Mouse (Mus musculus) heart, embryonic 13.5 days (tissue): ENCODE measurements at regions not wholly inside any gene's neighbourhood (a gene's known extent, or its start where the extent isn't known, plus 50 kb on each side); places are given as distances from the start of the nearest gene placed in this dataset.

Experiments used
- ATAC-seq: fragments of 200-750 bp; cut with Nextera tagmentation; 2 replicates; pipeline ENCODE4 v1.8.0; 2017; ENCODE audit warnings: moderate TSS enrichment; ENCODE audit not compliant: insufficient number of reproducible peaks, low FRiP score, low TSS enrichment; ENCODE audit errors: extremely low read depth
- H3K27ac ChIP-seq: fragments of 300-500 bp; sonication (generic); replicated peaks from 2 replicates; pipeline ENCODE4 v1.5.1; 2015; ENCODE audit warnings: moderate library complexity, mild to moderate bottlenecking, inconsistent platforms
- H3K27me3 ChIP-seq: fragments of 300-500 bp; sonication (generic); replicated peaks from 2 replicates; pipeline ENCODE4 v1.6.1; 2015; ENCODE audit warnings: mild to moderate bottlenecking, inconsistent platforms
- H3K36me3 ChIP-seq: fragments of 300-500 bp; sonication (generic); 2 replicates; pipeline ENCODE4 v1.6.1; 2015; ENCODE audit warnings: mild to moderate bottlenecking, inconsistent platforms
- H3K4me1 ChIP-seq: fragments of 300-500 bp; sonication (generic); 2 replicates; pipeline ENCODE4 v1.6.1; 2015; ENCODE audit warnings: inconsistent platforms
- H3K4me2 ChIP-seq: fragments of 300-500 bp; sonication (generic); 2 replicates; pipeline ENCODE4 v1.6.1; 2015; ENCODE audit warnings: inconsistent platforms, mild to moderate bottlenecking, moderate library complexity
- H3K4me3 ChIP-seq: fragments of 300-500 bp; sonication (generic); 2 replicates; pipeline ENCODE4 v1.5.1; 2015; ENCODE audit warnings: moderate library complexity, mild to moderate bottlenecking, inconsistent platforms
- H3K9ac ChIP-seq: fragments of 300-500 bp; sonication (generic); 2 replicates; pipeline ENCODE4 v1.6.1; 2015; ENCODE audit warnings: inconsistent platforms, mild to moderate bottlenecking, moderate library complexity
- H3K9me3 ChIP-seq: fragments of 300-500 bp; sonication (generic); 2 replicates; pipeline ENCODE4 v1.6.1; 2016; ENCODE audit warnings: inconsistent platforms
- WGBS: fragments of 180-500 bp; shearing (Covaris S2); methylation state at CpG from one replicate; pipeline ENCODE4 v1.1.7; 2015; ENCODE audit warnings: mixed read lengths; 5-methylcytosine and 5-hydroxymethylcytosine counted together

- Histone ChIP-seq H3K9ac (no peak overlapping the region), H3K4me3 (no peak overlapping the region), H3K27me3 (no peaks in the 10 kb centered on the region), H3K4me2 (no peak overlapping the region), H3K27ac (no peak overlapping the region), H3K9me3 (no peaks in the 10 kb centered on the region), H3K36me3 (no peaks in the 10 kb centered on the region), H3K4me1 (peaks cover 30% of the 10 kb centered on the region)
- WGBS, result 37% methylated on average over 3 of the region's 3 CpGs
- ATAC-seq, result no peak
These were observed 50.2 kb upstream of the Bod1 start for GRCm38 (mm10) chr11:31721908-31722307.

- H3K27me3 ChIP-seq, result no peaks in the 10 kb centered on the region
- H3K27ac ChIP-seq, result no peak overlapping the region
- peaks cover 7% of the 10 kb centered on the region for H3K4me1 ChIP-seq
- WGBS, result 76% methylated on average over 1 of the region's 1 CpGs
- H3K4me2 ChIP-seq, result no peak overlapping the region
- no peaks in the 10 kb centered on the region for H3K36me3 ChIP-seq
- no peak overlapping the region for H3K4me3 ChIP-seq
- H3K9me3 ChIP-seq, result no peaks in the 10 kb centered on the region
- ATAC-seq, result no peak
- no peak overlapping the region for H3K9ac ChIP-seq
These were observed 52.8 kb upstream of the Bod1 start for GRCm38 (mm10) chr11:31724506-31724905.

GRCm38 (mm10) chr11:31725936-31726647 lies 54.4 kb upstream of the Bod1 start:
- Histone ChIP-seq H3K4me2 (no peak overlapping the region), H3K27me3 (no peaks in the 10 kb centered on the region), H3K27ac (no peak overlapping the region), H3K9me3 (no peaks in the 10 kb centered on the region), H3K4me3 (no peak overlapping the region), H3K9ac (no peak overlapping the region), H3K36me3 (no peaks in the 10 kb centered on the region), H3K4me1 (peaks cover 21% of the 10 kb centered on the region)
- no peak for ATAC-seq
- 65% methylated on average over 15 of the region's 15 CpGs for WGBS

GRCm38 (mm10) chr11:31727289-31727688 lies 55.6 kb upstream of the Bod1 start:
- no peak for ATAC-seq
- H3K4me3 ChIP-seq, result no peak overlapping the region
- no peak overlapping the region for H3K27ac ChIP-seq
- WGBS, result 75% methylated on average over 8 of the region's 8 CpGs
- H3K27me3 ChIP-seq, result no peaks in the 10 kb centered on the region
- peaks cover 29% of the 10 kb centered on the region for H3K4me1 ChIP-seq
- H3K9ac ChIP-seq, result no peak overlapping the region
- H3K9me3 ChIP-seq, result no peaks in the 10 kb centered on the region
- H3K4me2 ChIP-seq, result no peak overlapping the region
- no peaks in the 10 kb centered on the region for H3K36me3 ChIP-seq

- Histone ChIP-seq H3K4me1 (peaks cover 52% of the 10 kb centered on the region), H3K27me3 (no peaks in the 10 kb centered on the region), H3K4me2 (no peak overlapping the region), H3K4me3 (no peak overlapping the region), H3K9ac (peak overlapping the region; percentile 37; the same call in 1 of the 2 replicates), H3K9me3 (no peaks in the 10 kb centered on the region), H3K27ac (no peak overlapping the region), H3K36me3 (no peaks in the 10 kb centered on the region)
- ATAC-seq, result no peak
- WGBS, result 66% methylated on average over 3 of the region's 3 CpGs
These were observed 58.0 kb upstream of the Bod1 start for GRCm38 (mm10) chr11:31729728-31730127.

- ATAC-seq, result no peak
- peak overlapping the region; percentile 37; the same call in 1 of the 2 replicates for H3K9ac ChIP-seq
- no peak overlapping the region for H3K4me3 ChIP-seq
- no peaks in the 10 kb centered on the region for H3K27me3 ChIP-seq
- WGBS, result 77% methylated on average over 4 of the region's 4 CpGs
- peaks cover 52% of the 10 kb centered on the region for H3K4me1 ChIP-seq
- H3K36me3 ChIP-seq, result no peaks in the 10 kb centered on the region
- no peak overlapping the region for H3K4me2 ChIP-seq
- no peak overlapping the region for H3K27ac ChIP-seq
- no peaks in the 10 kb centered on the region for H3K9me3 ChIP-seq
These were observed 58.5 kb upstream of the Bod1 start for GRCm38 (mm10) chr11:31730181-31730580.

GRCm38 (mm10) chr11:31730680-31731079 lies 59.0 kb upstream of the Bod1 start:
- WGBS, result 35% methylated on average over 3 of the region's 3 CpGs
- Histone ChIP-seq H3K4me1 (peaks cover 56% of the 10 kb centered on the region), H3K9ac (no peak overlapping the region), H3K4me2 (no peak overlapping the region), H3K27ac (no peak overlapping the region), H3K27me3 (no peaks in the 10 kb centered on the region), H3K36me3 (no peaks in the 10 kb centered on the region), H3K4me3 (no peak overlapping the region), H3K9me3 (no peaks in the 10 kb centered on the region)
- no peak for ATAC-seq

GRCm38 (mm10) chr11:31731459-31731858 lies 59.8 kb upstream of the Bod1 start:
- no peak for ATAC-seq
- Histone ChIP-seq H3K9me3 (no peaks in the 10 kb centered on the region), H3K9ac (no peak overlapping the region), H3K27me3 (no peaks in the 10 kb centered on the region), H3K4me3 (no peak overlapping the region), H3K4me2 (no peak overlapping the region), H3K4me1 (peaks cover 59% of the 10 kb centered on the region), H3K36me3 (no peaks in the 10 kb centered on the region), H3K27ac (no peak overlapping the region)
- WGBS, result 77% methylated on average over 4 of the region's 4 CpGs

- ATAC-seq, result no peak
- 54% methylated on average over 3 of the region's 3 CpGs for WGBS
- Histone ChIP-seq H3K9me3 (no peaks in the 10 kb centered on the region), H3K4me2 (no peak overlapping the region), H3K27me3 (no peaks in the 10 kb centered on the region), H3K27ac (no peak overlapping the region), H3K36me3 (no peaks in the 10 kb centered on the region), H3K4me1 (peaks cover 65% of the 10 kb centered on the region), H3K9ac (no peak overlapping the region), H3K4me3 (no peak overlapping the region)
These were observed 60.7 kb upstream of the Bod1 start for GRCm38 (mm10) chr11:31732342-31732741.

- no peaks in the 10 kb centered on the region for H3K9me3 ChIP-seq
- no peak overlapping the region for H3K27ac ChIP-seq
- no peak overlapping the region for H3K4me3 ChIP-seq
- H3K4me1 ChIP-seq, result peaks cover 65% of the 10 kb centered on the region
- WGBS, result 43% methylated on average over 1 of the region's 1 CpGs
- no peak for ATAC-seq
- no peak overlapping the region for H3K4me2 ChIP-seq
- H3K9ac ChIP-seq, result no peak overlapping the region
- no peaks in the 10 kb centered on the region for H3K27me3 ChIP-seq
- H3K36me3 ChIP-seq, result no peaks in the 10 kb centered on the region
These were observed 61.3 kb upstream of the Bod1 start for GRCm38 (mm10) chr11:31732958-31733357.

GRCm38 (mm10) chr11:31734091-31734490 lies 62.4 kb upstream of the Bod1 start:
- Histone ChIP-seq H3K4me3 (no peak overlapping the region), H3K27me3 (no peaks in the 10 kb centered on the region), H3K27ac (no peak overlapping the region), H3K4me1 (peaks cover 65% of the 10 kb centered on the region), H3K36me3 (no peaks in the 10 kb centered on the region), H3K4me2 (no peak overlapping the region), H3K9me3 (no peaks in the 10 kb centered on the region), H3K9ac (no peak overlapping the region)
- WGBS, result 51% methylated on average over 4 of the region's 4 CpGs
- ATAC-seq, result no peak

- Histone ChIP-seq H3K4me1 (peaks cover 59% of the 10 kb centered on the region), H3K4me3 (no peak overlapping the region), H3K27me3 (no peaks in the 10 kb centered on the region), H3K36me3 (no peaks in the 10 kb centered on the region), H3K4me2 (no peak overlapping the region), H3K9me3 (no peaks in the 10 kb centered on the region), H3K27ac (no peak overlapping the region), H3K9ac (no peak overlapping the region)
- ATAC-seq, result no peak
- 83% methylated on average over 6 of the region's 6 CpGs for WGBS
These were observed 63.6 kb upstream of the Bod1 start for GRCm38 (mm10) chr11:31735257-31735656.
